Mouse (Mus musculus) embryonic facial prominence, embryonic 10.5 days (tissue): Measurements from ENCODE around the gene Marveld1. TPM values are rescaled to one million over a fixed set of nuclear protein-coding genes. Genes with fewer than 3 reads are reported as not detected.

Source experiments
- DNase-seq: peaks from one replicate; pipeline ENCODE4 v3.0.0-alpha.2; 2017; ENCODE audit warnings: low spot score
- H3K27ac ChIP-seq: fragments of 300-500 bp; sonication (generic); replicated peaks from 2 replicates; pipeline ENCODE4 v1.5.1; 2016; ENCODE audit warnings: mild to moderate bottlenecking
- H3K27me3 ChIP-seq: fragments of 300-500 bp; sonication (generic); replicated peaks from 2 replicates; pipeline ENCODE4 v1.6.1; 2016; ENCODE audit warnings: low read depth, mild to moderate bottlenecking; ENCODE audit not compliant: poor library complexity, severe bottlenecking
- H3K36me3 ChIP-seq: fragments of 300-500 bp; sonication (generic); replicated peaks from 2 replicates; pipeline ENCODE4 v1.6.1; 2016; ENCODE audit warnings: mild to moderate bottlenecking, moderate library complexity
- H3K4me1 ChIP-seq: fragments of 300-500 bp; sonication (generic); 2 replicates; pipeline ENCODE4 v1.6.1; 2016
- H3K4me3 ChIP-seq: fragments of 300-500 bp; sonication (generic); 2 replicates; pipeline ENCODE4 v1.5.1; 2016; ENCODE audit warnings: mild to moderate bottlenecking, moderate library complexity
- H3K9me3 ChIP-seq: fragments of 300-500 bp; sonication (generic); 2 replicates; pipeline ENCODE4 v1.6.1; 2016; ENCODE audit warnings: mild to moderate bottlenecking
- WGBS: fragments of 180-500 bp; shearing (Covaris S2); methylation state at CpG from one replicate; pipeline ENCODE4 v1.1.7; 2016; 5-methylcytosine and 5-hydroxymethylcytosine counted together
- polyA plus RNA-seq: library from polyadenylated mRNA; unstranded; fragments of >200 nt; fragmentation: Nextera tagmentation; extraction: Ambion mirVana; gene quantifications from 2 replicates; pipeline ENCODE4 v1.2.1, GENCODE M21; 2016

The Marveld1 gene
- 3.9 and 4.0 TPM in 2 replicates for polyA plus RNA-seq

DNA sequence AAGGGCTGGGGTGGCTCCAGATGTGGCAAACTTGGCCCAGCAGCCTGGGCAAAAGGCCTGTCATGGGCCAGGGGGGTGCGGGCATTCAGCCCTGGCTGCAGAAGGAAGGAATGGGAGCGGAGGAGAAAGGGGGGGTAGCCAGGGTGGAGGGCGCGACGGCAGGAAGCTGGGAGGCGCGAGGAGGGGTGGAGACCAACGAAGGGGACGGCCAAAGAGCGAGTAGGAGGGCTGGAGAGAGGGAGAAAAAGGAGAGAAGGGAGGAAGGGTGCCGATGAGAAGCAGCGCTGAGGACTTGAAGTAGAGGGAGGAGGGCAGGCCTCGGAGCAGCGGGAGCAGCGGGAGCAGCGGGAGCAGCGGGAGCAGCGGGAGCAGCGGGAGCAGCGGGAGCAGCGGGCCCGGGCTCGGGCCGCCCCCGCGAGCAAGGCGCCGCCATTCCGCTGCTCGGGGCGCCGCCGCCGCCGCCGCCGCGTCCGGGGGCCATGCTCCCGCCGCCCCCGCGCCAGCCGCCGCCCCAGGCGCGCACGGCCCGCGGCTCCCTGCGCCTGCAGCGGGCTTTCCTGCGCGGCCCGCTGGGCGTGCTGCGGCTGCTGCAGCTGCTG, at the start of gene Marveld1:
Gene Marveld1, plus strand, starts transcription at position 231 of the 599 bp plus-strand sequence.
- H3K27me3 ChIP-seq = peaks cover 47% of the 10 kb centered on the region

DNA sequence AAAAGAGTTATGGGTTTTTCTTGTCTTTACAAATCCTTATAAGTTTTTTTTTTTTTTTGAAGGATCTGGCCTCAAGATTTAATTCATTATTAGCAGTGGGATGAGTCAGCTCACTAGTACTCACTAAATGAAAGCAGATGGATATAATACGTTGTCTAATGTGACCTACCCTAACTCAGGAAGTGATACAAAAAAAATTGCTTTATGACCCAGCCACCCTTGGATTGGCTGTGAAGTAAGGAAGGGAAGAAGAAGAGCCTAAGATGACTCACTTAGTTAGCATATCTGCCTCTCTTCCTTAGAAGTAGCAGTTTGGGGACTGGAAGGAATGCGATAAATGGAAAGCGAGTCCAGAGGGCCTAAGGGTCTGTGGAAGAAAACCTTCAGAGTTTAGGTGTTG, 47.8 kb upstream of the Marveld1 start:
- no peak overlapping the region for H3K27ac ChIP-seq
- H3K4me1 ChIP-seq = no peaks in the 10 kb centered on the region
- no peak for DNase-seq
- WGBS = 87% methylated on average over 3 of the region's 3 CpGs
- no peaks in the 10 kb centered on the region for H3K27me3 ChIP-seq
- H3K36me3 ChIP-seq = peaks cover 69% of the 10 kb centered on the region
- no peak overlapping the region for H3K4me3 ChIP-seq
- H3K9me3 ChIP-seq = no peaks in the 10 kb centered on the region

More for the DNA sequence above, at the start of gene Marveld1:
- H3K4me1 ChIP-seq = peaks cover 37% of the 10 kb centered on the region
- peak within 1 kb of the TSS; percentile 76 for H3K4me3 ChIP-seq
- peak; percentile 80 for DNase-seq
- H3K9me3 ChIP-seq = no peaks in the 10 kb centered on the region
- H3K36me3 ChIP-seq = no peaks in the 10 kb centered on the region
- under 1% methylated on average over 55 of the region's 57 CpGs for WGBS
- H3K27ac ChIP-seq = peak within 1 kb of the TSS; percentile 89

- H3K27me3 ChIP-seq = no peaks in the 10 kb centered on the region
- DNase-seq = no peak
- no peaks in the 10 kb centered on the region for H3K4me1 ChIP-seq
- H3K4me3 ChIP-seq = no peak overlapping the region
- 94% methylated on average over 9 of the region's 9 CpGs for WGBS
- H3K27ac ChIP-seq = no peak overlapping the region
- H3K9me3 ChIP-seq = no peaks in the 10 kb centered on the region
- H3K36me3 ChIP-seq = peaks cover 72% of the 10 kb centered on the region
Measured at GRCm38 (mm10) chr19:42104681-42105080, 42.5 kb upstream of the Marveld1 start.

- Histone ChIP-seq H3K4me1 (no peaks in the 10 kb centered on the region), H3K27ac (no peak overlapping the region), H3K4me3 (no peak overlapping the region), H3K9me3 (no peaks in the 10 kb centered on the region), H3K36me3 (peaks cover 87% of the 10 kb centered on the region), H3K27me3 (no peaks in the 10 kb centered on the region)
- DNase-seq = no peak
- whole genome bisulfite sequencing = 90% methylated on average over 4 of the region's 4 CpGs
Measured at GRCm38 (mm10) chr19:42115783-42116335, 31.3 kb upstream of the Marveld1 start.

GRCm38 (mm10) chr19:42118142-42118541, 29.1 kb upstream of the Marveld1 start:
- Histone ChIP-seq H3K27ac (no peak overlapping the region), H3K4me1 (no peaks in the 10 kb centered on the region), H3K4me3 (no peak overlapping the region), H3K9me3 (no peaks in the 10 kb centered on the region), H3K27me3 (no peaks in the 10 kb centered on the region), H3K36me3 (peaks cover 94% of the 10 kb centered on the region)
- WGBS = 96% methylated on average over 9 of the region's 9 CpGs
- DNase-seq = no peak

GRCm38 (mm10) chr19:42118596-42118995, 28.6 kb upstream of the Marveld1 start:
- H3K36me3 ChIP-seq = peaks cover 94% of the 10 kb centered on the region
- H3K27me3 ChIP-seq = no peaks in the 10 kb centered on the region
- no peaks in the 10 kb centered on the region for H3K9me3 ChIP-seq
- no peak overlapping the region for H3K27ac ChIP-seq
- no peak for DNase-seq
- no peak overlapping the region for H3K4me3 ChIP-seq
- no peaks in the 10 kb centered on the region for H3K4me1 ChIP-seq
- WGBS = 91% methylated on average over 5 of the region's 5 CpGs

DNA sequence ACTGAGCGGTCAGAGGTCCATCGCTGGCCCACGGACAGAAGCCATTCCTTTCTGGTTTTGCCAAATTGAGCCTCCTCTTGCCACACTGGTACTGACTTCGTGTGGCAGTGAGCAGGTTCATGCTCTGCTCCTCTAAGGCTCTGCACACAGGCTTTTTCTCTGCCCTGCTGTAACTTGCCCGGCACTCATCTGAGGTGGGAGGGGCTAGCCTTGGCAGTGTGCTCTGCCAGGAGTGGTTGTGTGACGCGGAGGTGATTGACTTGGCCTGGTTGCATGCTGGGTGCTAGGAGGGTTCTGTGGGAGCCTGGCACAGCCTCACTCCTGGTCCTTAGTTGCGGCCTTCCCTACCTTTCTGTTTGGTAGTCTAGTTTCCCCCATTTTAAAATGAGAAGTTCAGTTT, 26.7 kb upstream of the Marveld1 start:
- Histone ChIP-seq H3K27me3 (no peaks in the 10 kb centered on the region), H3K9me3 (no peaks in the 10 kb centered on the region), H3K36me3 (peaks cover 94% of the 10 kb centered on the region), H3K4me3 (no peak overlapping the region), H3K4me1 (no peaks in the 10 kb centered on the region), H3K27ac (no peak overlapping the region)
- 93% methylated on average over 8 of the region's 8 CpGs for WGBS
- DNase-seq = no peak

GRCm38 (mm10) chr19:42124684-42125083, 22.5 kb upstream of the Marveld1 start:
- WGBS = 84% methylated on average over 13 of the region's 13 CpGs
- DNase-seq = no peak
- Histone ChIP-seq H3K9me3 (no peaks in the 10 kb centered on the region), H3K4me1 (peaks cover 18% of the 10 kb centered on the region), H3K27ac (no peak overlapping the region), H3K36me3 (peaks cover 56% of the 10 kb centered on the region), H3K27me3 (0 out of 2 replicates have a peak, but pooled peaks cover 7% of the 10 kb centered on the region), H3K4me3 (no peak overlapping the region)

GRCm38 (mm10) chr19:42125501-42126218, 21.5 kb upstream of the Marveld1 start:
- no peak overlapping the region for H3K27ac ChIP-seq
- H3K4me3 ChIP-seq = no peak overlapping the region
- H3K4me1 ChIP-seq = peaks cover 25% of the 10 kb centered on the region
- DNase-seq = no peak
- peaks cover 46% of the 10 kb centered on the region for H3K36me3 ChIP-seq
- 0 out of 2 replicates have a peak, but pooled peaks cover 7% of the 10 kb centered on the region for H3K27me3 ChIP-seq
- H3K9me3 ChIP-seq = no peaks in the 10 kb centered on the region
- 88% methylated on average over 11 of the region's 11 CpGs for WGBS

GRCm38 (mm10) chr19:42126219-42126605, 21.0 kb upstream of the Marveld1 start:
- H3K4me1 ChIP-seq = peaks cover 29% of the 10 kb centered on the region
- no peak overlapping the region for H3K4me3 ChIP-seq
- H3K27ac ChIP-seq = no peak overlapping the region
- peaks cover 41% of the 10 kb centered on the region for H3K36me3 ChIP-seq
- 0 out of 2 replicates have a peak, but pooled peaks cover 7% of the 10 kb centered on the region for H3K27me3 ChIP-seq
- H3K9me3 ChIP-seq = no peaks in the 10 kb centered on the region
- DNase-seq = no peak
- 92% methylated on average over 6 of the region's 6 CpGs for WGBS

- Histone ChIP-seq H3K27me3 (0 out of 2 replicates have a peak, but pooled peaks cover 7% of the 10 kb centered on the region), H3K36me3 (peaks cover 33% of the 10 kb centered on the region), H3K27ac (no peak overlapping the region), H3K4me3 (no peak overlapping the region), H3K9me3 (no peaks in the 10 kb centered on the region), H3K4me1 (peaks cover 31% of the 10 kb centered on the region)
- WGBS = 88% methylated on average over 5 of the region's 5 CpGs
- no peak for DNase-seq
Measured at GRCm38 (mm10) chr19:42127024-42127423, 20.2 kb upstream of the Marveld1 start.

DNA sequence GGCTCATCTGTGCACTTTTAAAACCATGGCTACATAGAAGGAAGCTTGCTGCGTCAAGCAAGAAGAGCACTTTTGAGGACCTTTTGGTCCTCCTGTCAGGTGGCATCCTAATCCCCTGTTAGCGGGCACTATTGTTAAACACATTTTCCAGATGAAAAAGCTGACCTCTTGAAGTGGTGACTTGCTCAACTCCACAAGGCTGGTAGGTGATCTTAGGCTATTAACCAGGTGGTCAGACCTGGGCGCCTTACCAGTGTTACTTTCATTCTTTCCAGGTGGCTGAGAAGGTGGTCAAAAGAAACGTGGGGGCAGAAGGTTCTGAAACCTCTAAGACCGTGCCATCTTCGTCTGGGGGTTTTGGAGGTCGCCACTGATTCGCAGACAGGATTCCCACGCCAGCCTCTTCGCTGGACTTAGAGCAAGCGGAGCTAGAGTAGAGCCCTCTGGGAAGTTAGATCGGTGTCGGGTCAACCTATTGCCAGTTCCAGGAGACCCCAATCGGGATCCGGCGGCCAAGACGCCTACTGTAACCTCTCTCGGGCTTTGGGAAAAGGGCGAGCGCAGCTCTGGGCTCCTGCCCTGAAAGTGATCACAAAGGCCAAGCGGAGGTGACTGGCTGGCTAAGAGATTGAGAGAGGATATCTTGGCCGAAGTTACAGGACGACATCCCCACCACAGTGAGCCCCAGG, 19.0 kb upstream of the Marveld1 start:
- Histone ChIP-seq H3K27me3 (0 out of 2 replicates have a peak, but pooled peaks cover 7% of the 10 kb centered on the region), H3K4me1 (peaks cover 31% of the 10 kb centered on the region), H3K36me3 (peaks cover 21% of the 10 kb centered on the region), H3K9me3 (no peaks in the 10 kb centered on the region), H3K4me3 (peak overlapping the region; percentile 77), H3K27ac (peak overlapping the region; percentile 87)
- 5% methylated on average over 23 of the region's 23 CpGs for WGBS
- no peak for DNase-seq
